Mouse (Mus musculus) mesoderm, embryonic 11.5 days (tissue): ENCODE results near the gene Gm2381.
"Not testable (repeated sequence)": the region's sequence is repeated elsewhere in the genome, so short reads cannot be mapped to it uniquely, and the experiment has no call there.

Experiments used
- DNase-seq: peaks from one replicate; pipeline ENCODE4 v3.0.0-alpha.2; 2012; ENCODE audit warnings: low read depth, low spot score

Gm2381 gene

GRCm38 (mm10) chr7:42866801-42867458, at the start of gene Gm2381:
Gene Gm2381 (minus strand): TSS chr7:42867234.
- DNase-seq = not testable (repeated sequence)

- not testable (repeated sequence) for DNase-seq
Observed at GRCm38 (mm10) chr7:42898067-42898466, 31.0 kb upstream of the Gm2381 start.

- DNase-seq = no peak
Observed at GRCm38 (mm10) chr7:42878090-42878489, 11.1 kb upstream of the Gm2381 start.

GRCm38 (mm10) chr7:42838366-42838765, 28.7 kb downstream of the Gm2381 start:
- DNase-seq = not testable (repeated sequence)

GRCm38 (mm10) chr7:42832221-42832620, 34.8 kb downstream of the Gm2381 start:
- DNase-seq = no peak

GRCm38 (mm10) chr7:42793425-42793824, 73.6 kb downstream of the Gm2381 start, which contains the start of gene Vmn2r62:
Gene Vmn2r62 (minus strand): TSS chr7:42793525.
- not testable (repeated sequence) for DNase-seq
